Mouse (Mus musculus) liver, postnatal 0 days (tissue): ENCODE measurements around the gene Polr1e.

Experiments
- CTCF ChIP-seq: sonication (generic); IDR thresholded peaks from 2 replicates; pipeline ENCODE4 v1.5.1; 2016; ENCODE audit warnings: antibody characterized with exemption, low read depth
- EP300 ChIP-seq: IDR thresholded peaks from 2 replicates; pipeline ENCODE4 v1.6.1; 2016; ENCODE audit warnings: antibody characterized with exemption, low read depth, mild to moderate bottlenecking

DNA sequence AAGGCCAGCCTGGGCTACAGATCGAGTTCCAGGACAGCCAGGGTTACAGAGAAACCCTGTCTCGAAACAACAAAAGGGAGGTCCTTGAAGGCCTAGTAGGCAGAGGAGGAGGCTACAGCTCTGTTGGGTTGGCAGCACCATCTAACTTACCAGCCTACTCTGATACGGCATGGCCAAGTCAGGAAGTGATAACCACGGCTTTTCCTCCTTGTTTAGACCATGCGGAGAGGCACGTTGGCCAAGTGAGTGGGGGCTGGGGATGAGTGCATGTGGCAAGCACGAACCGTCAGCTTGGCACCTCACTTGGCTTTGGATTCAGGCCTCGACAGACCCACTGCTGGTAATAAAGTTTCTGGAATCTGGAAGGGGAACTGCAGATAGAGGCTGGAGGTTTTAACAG lies 14.2 kb downstream of the Polr1e start:
- TF ChIP-seq CTCF (no peak), EP300 (no peak)
